Mouse (Mus musculus) megakaryocyte, adult 5-6 weeks (primary cell): ENCODE results near the gene Lcn12. TPM values are rescaled to one million over a fixed set of nuclear protein-coding genes. Genes with fewer than 3 reads are reported as not detected.

Source experiments
- ATAC-seq: 2 replicates; pipeline ENCODE4 v1.8.0; 2016; ENCODE audit warnings: mild to moderate bottlenecking, inconsistent platforms; ENCODE audit not compliant: poor library complexity, severe bottlenecking
- total RNA-seq, 2 experiments: library from RNA; stranded (forward) in 1 of 2; stranded (reverse) in 1 of 2; fragments of 153-499, 151-499 nt in 1 of 2; fragments of 221-1000, 200-1000 nt in 1 of 2; gene quantifications; 2 replicates each; pipeline versions ENCODE4 v1.2.3 to v1.2.4; 2015 to 2017

The Lcn12 gene
- total RNA-seq, 2 experiments from 2014 or later: not detected

- ATAC-seq: no peak
These were observed 32.3 kb downstream of the Lcn12 start for GRCm38 (mm10) chr2:25461407-25461806.

- peak; percentile 85 for ATAC-seq
These were observed 33.0 kb downstream of the Lcn12 start, which contains the start of gene Paxx for GRCm38 (mm10) chr2:25460551-25461309. Gene Paxx, minus strand, starts transcription at chr2:25461094.

- ATAC-seq: no peak
These were observed 33.6 kb downstream of the Lcn12 start for GRCm38 (mm10) chr2:25460135-25460534.

- ATAC-seq: no peak
These were observed 34.8 kb downstream of the Lcn12 start for GRCm38 (mm10) chr2:25458911-25459310.

GRCm38 (mm10) chr2:25457022-25457896 is 36.5 kb downstream of the Lcn12 start:
- ATAC-seq: no peak

- no peak for ATAC-seq
These were observed 37.3 kb downstream of the Lcn12 start, which contains the start of gene Clic3 for GRCm38 (mm10) chr2:25456205-25456953. Gene Clic3, plus strand, starts transcription at chr2:25456838.

GRCm38 (mm10) chr2:25452951-25453350 is 40.8 kb downstream of the Lcn12 start:
- ATAC-seq: no peak

GRCm38 (mm10) chr2:25450853-25451647 is 42.7 kb downstream of the Lcn12 start:
- ATAC-seq: 0 out of 2 replicates have a peak, but pooled peaks have one; percentile 15

GRCm38 (mm10) chr2:25442682-25443081 is 51.0 kb downstream of the Lcn12 start:
- no peak for ATAC-seq

GRCm38 (mm10) chr2:25441067-25441466 is 52.6 kb downstream of the Lcn12 start:
- no peak for ATAC-seq

Other genes with a start within 250 kb of the Lcn12 start
Only the 30 nearest of the 37 such genes appear.
- not detected in 2 replicates for gene Tmem210, start 205.8 kb downstream of the Lcn12 start, total RNA-seq (2015)
- not detected in 2 replicates for gene Tmem210, start 205.8 kb downstream of the Lcn12 start, total RNA-seq (2017)
- not detected in 2 replicates for gene Lrrc26, start 204.0 kb downstream of the Lcn12 start, total RNA-seq (2015)
- not detected in 2 replicates for gene Lrrc26, start 204.0 kb downstream of the Lcn12 start, total RNA-seq (2017)
- not detected in 2 replicates for gene Grin1, start 174.7 kb downstream of the Lcn12 start, total RNA-seq (2015)
- not detected in 2 replicates for gene Grin1, start 174.7 kb downstream of the Lcn12 start, total RNA-seq (2017)
- 14.8 TPM in 2 replicates for gene Man1b1, start 161.6 kb downstream of the Lcn12 start, total RNA-seq (2015)
- 36.8 and 40.8 TPM in 2 replicates for gene Man1b1, start 161.6 kb downstream of the Lcn12 start, total RNA-seq (2017)
- 25.1 and 30.5 TPM in 2 replicates for gene Dpp7, start 137.6 kb downstream of the Lcn12 start, total RNA-seq (2015)
- 27.8 and 50.7 TPM in 2 replicates for gene Dpp7, start 137.6 kb downstream of the Lcn12 start, total RNA-seq (2017)
- 34.4 and 36.0 TPM in 2 replicates for gene Uap1l1, start 128.2 kb downstream of the Lcn12 start, total RNA-seq (2015)
- gene Uap1l1, start 128.2 kb downstream of the Lcn12 start, total RNA-seq (2017): 11.0 and 12.6 TPM in 2 replicates
- gene Sapcd2, start 121.6 kb downstream of the Lcn12 start, total RNA-seq (2015): 4.9 and 5.5 TPM in 2 replicates
- gene Sapcd2, start 121.6 kb downstream of the Lcn12 start, total RNA-seq (2017): 3.6 and 4.6 TPM in 2 replicates
- gene Entpd2, start 98.0 kb downstream of the Lcn12 start, total RNA-seq (2015): not detected in 2 replicates
- gene Entpd2, start 98.0 kb downstream of the Lcn12 start, total RNA-seq (2017): not detected in 2 replicates
- gene Npdc1, start 94.6 kb downstream of the Lcn12 start, total RNA-seq (2015): not detected in 2 replicates
- gene Npdc1, start 94.6 kb downstream of the Lcn12 start, total RNA-seq (2017): not detected in 2 replicates
- gene Fut7, start 70.6 kb downstream of the Lcn12 start, total RNA-seq (2015): 10.1 and 11.6 TPM in 2 replicates
- gene Fut7, start 70.6 kb downstream of the Lcn12 start, total RNA-seq (2017): 20.4 and 21.5 TPM in 2 replicates
- 25.5 and 33.3 TPM in 2 replicates for gene Abca2, start 65.2 kb downstream of the Lcn12 start, total RNA-seq (2015)
- gene Abca2, start 65.2 kb downstream of the Lcn12 start, total RNA-seq (2017): 12.0 and 13.0 TPM in 2 replicates
- gene Clic3, start 37.1 kb downstream of the Lcn12 start, total RNA-seq (2015): not detected in 2 replicates
- not detected in 2 replicates for gene Clic3, start 37.1 kb downstream of the Lcn12 start, total RNA-seq (2017)
- 36.3 and 36.5 TPM in 2 replicates for gene Paxx, start 32.8 kb downstream of the Lcn12 start, total RNA-seq (2015)
- 25.7 and 29.6 TPM in 2 replicates for gene Paxx, start 32.8 kb downstream of the Lcn12 start, total RNA-seq (2017)
- gene Ptgds, start 23.9 kb downstream of the Lcn12 start, total RNA-seq (2015): not detected in 2 replicates
- not detected in 2 replicates for gene Ptgds, start 23.9 kb downstream of the Lcn12 start, total RNA-seq (2017)
- 23.4 and 32.3 TPM in 2 replicates for gene Fbxw5, start 6.8 kb upstream of the Lcn12 start, total RNA-seq (2015)
- gene Fbxw5, start 6.8 kb upstream of the Lcn12 start, total RNA-seq (2017): 15.5 and 19.8 TPM in 2 replicates
- gene C8g, start 7.8 kb upstream of the Lcn12 start, total RNA-seq (2015): 0.18 and 2.1 TPM in 2 replicates
- 0.44 and 1.2 TPM in 2 replicates for gene C8g, start 7.8 kb upstream of the Lcn12 start, total RNA-seq (2017)
- gene Traf2, start 53.0 kb upstream of the Lcn12 start, total RNA-seq (2015): 9.1 and 9.4 TPM in 2 replicates
- gene Traf2, start 53.0 kb upstream of the Lcn12 start, total RNA-seq (2017): 12.6 and 15.3 TPM in 2 replicates
- 155 and 171 TPM in 2 replicates for gene Edf1, start 63.9 kb upstream of the Lcn12 start, total RNA-seq (2015)
- gene Edf1, start 63.9 kb upstream of the Lcn12 start, total RNA-seq (2017): 133 and 145 TPM in 2 replicates
- gene Mamdc4, start 80.9 kb upstream of the Lcn12 start, total RNA-seq (2015): 0.09 and 2.3 TPM in 2 replicates
- gene Mamdc4, start 80.9 kb upstream of the Lcn12 start, total RNA-seq (2017): 0.15 and 5.0 TPM in 2 replicates
- 12.7 and 15.1 TPM in 2 replicates for gene Phpt1, start 81.3 kb upstream of the Lcn12 start, total RNA-seq (2015)
- 8.4 and 11.8 TPM in 2 replicates for gene Phpt1, start 81.3 kb upstream of the Lcn12 start, total RNA-seq (2017)
- not detected in 2 replicates for gene Ajm1, start 87.8 kb upstream of the Lcn12 start, total RNA-seq (2015)
- gene Ajm1, start 87.8 kb upstream of the Lcn12 start, total RNA-seq (2017): not detected in 2 replicates
- gene Rabl6, start 114.6 kb upstream of the Lcn12 start, total RNA-seq (2015): 18.3 and 25.7 TPM in 2 replicates
- gene Rabl6, start 114.6 kb upstream of the Lcn12 start, total RNA-seq (2017): 34.0 and 43.0 TPM in 2 replicates
- not detected in 2 replicates for gene Ccdc183, start 123.8 kb upstream of the Lcn12 start, total RNA-seq (2015)
- not detected in 2 replicates for gene Ccdc183, start 123.8 kb upstream of the Lcn12 start, total RNA-seq (2017)
- 8.4 and 19.2 TPM in 2 replicates for gene Tmem141, start 128.1 kb upstream of the Lcn12 start, total RNA-seq (2015)
- gene Tmem141, start 128.1 kb upstream of the Lcn12 start, total RNA-seq (2017): 18.5 and 25.2 TPM in 2 replicates
- gene Fcna, start 134.1 kb upstream of the Lcn12 start, total RNA-seq (2015): 1.1 and 1.9 TPM in 2 replicates
- gene Fcna, start 134.1 kb upstream of the Lcn12 start, total RNA-seq (2017): 2.2 and 3.2 TPM in 2 replicates
- gene Lcn8, start 159.2 kb upstream of the Lcn12 start, total RNA-seq (2015): not detected in 2 replicates
- not detected in 2 replicates for gene Lcn8, start 159.2 kb upstream of the Lcn12 start, total RNA-seq (2017)
- not detected in 2 replicates for gene Lcn5, start 164.0 kb upstream of the Lcn12 start, total RNA-seq (2015)
- gene Lcn5, start 164.0 kb upstream of the Lcn12 start, total RNA-seq (2017): not detected in 2 replicates
- gene Lcn6, start 182.9 kb upstream of the Lcn12 start, total RNA-seq (2015): not detected in 2 replicates
- not detected in 2 replicates for gene Lcn6, start 182.9 kb upstream of the Lcn12 start, total RNA-seq (2017)
- gene Lcn10, start 188.8 kb upstream of the Lcn12 start, total RNA-seq (2015): not detected in 2 replicates
- not detected in 2 replicates for gene Lcn10, start 188.8 kb upstream of the Lcn12 start, total RNA-seq (2017)
- gene Obp2a, start 206.1 kb upstream of the Lcn12 start, total RNA-seq (2015): not detected in 2 replicates
- gene Obp2a, start 206.1 kb upstream of the Lcn12 start, total RNA-seq (2017): not detected in 2 replicates